Mouse (Mus musculus): ENCODE results near the gene Gpr107.
"Not testable (repeated sequence)": the region's sequence is repeated elsewhere in the genome, so short reads cannot be mapped to it uniquely, and the experiment has no call there.

Gpr107 gene

GRCm38 (mm10) chr2:31161620-31162019 is 9.5 kb downstream of the Gpr107 start:
- DNase-seq = no peak

- no peak for DNase-seq
These were observed 11.4 kb downstream of the Gpr107 start for GRCm38 (mm10) chr2:31163361-31164118.

GRCm38 (mm10) chr2:31164841-31165455 is 12.8 kb downstream of the Gpr107 start:
- peak; percentile 47 for DNase-seq

- no peak for DNase-seq
These were observed 13.4 kb downstream of the Gpr107 start for GRCm38 (mm10) chr2:31165529-31165928.

GRCm38 (mm10) chr2:31167571-31167970 is 15.5 kb downstream of the Gpr107 start:
- DNase-seq = not testable (repeated sequence)

- no peak for DNase-seq
These were observed 16.9 kb downstream of the Gpr107 start for GRCm38 (mm10) chr2:31169001-31169400.

- no peak for DNase-seq
These were observed 18.0 kb downstream of the Gpr107 start for GRCm38 (mm10) chr2:31170164-31170563.

GRCm38 (mm10) chr2:31172001-31172400 is 19.9 kb downstream of the Gpr107 start:
- no peak for DNase-seq

- DNase-seq = no peak
These were observed 20.4 kb downstream of the Gpr107 start for GRCm38 (mm10) chr2:31172536-31172935.

GRCm38 (mm10) chr2:31173290-31173689 is 21.2 kb downstream of the Gpr107 start:
- DNase-seq = no peak

- DNase-seq = not testable (repeated sequence)
These were observed 26.5 kb downstream of the Gpr107 start for GRCm38 (mm10) chr2:31178593-31178992.

GRCm38 (mm10) chr2:31179471-31179870 is 27.4 kb downstream of the Gpr107 start:
- no peak for DNase-seq

- DNase-seq = no peak
These were observed 28.0 kb downstream of the Gpr107 start for GRCm38 (mm10) chr2:31180081-31180551.

- DNase-seq = no peak
These were observed 30.7 kb downstream of the Gpr107 start for GRCm38 (mm10) chr2:31182786-31183330.

GRCm38 (mm10) chr2:31183830-31184229 is 31.7 kb downstream of the Gpr107 start:
- DNase-seq = no peak

- no peak for DNase-seq
These were observed 36.6 kb downstream of the Gpr107 start for GRCm38 (mm10) chr2:31188691-31189090.

- DNase-seq = no peak
These were observed 37.5 kb downstream of the Gpr107 start for GRCm38 (mm10) chr2:31189654-31190053.

- DNase-seq = no peak
These were observed 39.6 kb downstream of the Gpr107 start for GRCm38 (mm10) chr2:31191765-31192164.

- peak; percentile 74 for DNase-seq
These were observed 42.4 kb downstream of the Gpr107 start for GRCm38 (mm10) chr2:31194356-31195021.

GRCm38 (mm10) chr2:31198621-31199020 is 46.5 kb downstream of the Gpr107 start:
- no peak for DNase-seq

- no peak for DNase-seq
These were observed 47.9 kb downstream of the Gpr107 start for GRCm38 (mm10) chr2:31200051-31200450.

GRCm38 (mm10) chr2:31201851-31202250 is 49.7 kb downstream of the Gpr107 start:
- DNase-seq = peak; percentile 21

GRCm38 (mm10) chr2:31202357-31202756 is 50.2 kb downstream of the Gpr107 start:
- no peak for DNase-seq
